Mouse (Mus musculus): ENCODE measurements at regions not wholly inside any gene's neighbourhood (a gene's known extent, or its start where the extent isn't known, plus 50 kb on each side); places are given as distances from the start of the nearest gene placed in this dataset.

- no peak for DNase-seq (ENCODE audit: low read depth)
These were observed 512.6 kb downstream of the Tm4sf1 start for GRCm38 (mm10) chr3:56789155-56789554.

GRCm38 (mm10) chr3:56773920-56774319 lies 527.9 kb downstream of the Tm4sf1 start:
- DNase-seq (ENCODE audit: low read depth), result no peak

DNA sequence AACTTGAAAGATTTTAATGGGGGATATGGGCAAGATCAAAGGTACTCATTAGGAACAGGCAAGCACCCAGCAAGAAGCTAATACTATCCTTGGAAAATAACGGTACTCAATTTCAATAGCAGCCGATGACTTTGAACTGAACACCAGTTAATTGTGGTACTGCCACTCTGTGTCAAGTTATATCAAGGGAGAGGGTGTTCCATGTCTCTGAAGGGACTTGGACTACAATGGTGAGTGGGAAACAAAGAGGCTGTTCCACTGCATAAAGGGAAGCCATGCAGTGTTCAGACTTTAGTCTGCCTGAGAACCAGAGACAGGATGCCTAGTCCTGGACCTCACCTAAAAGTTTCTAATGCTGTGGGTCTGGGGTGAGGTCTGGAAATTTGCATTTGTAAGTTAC lies 531.6 kb downstream of the Tm4sf1 start:
- DNase-seq (ENCODE audit: low read depth), result no peak

DNA sequence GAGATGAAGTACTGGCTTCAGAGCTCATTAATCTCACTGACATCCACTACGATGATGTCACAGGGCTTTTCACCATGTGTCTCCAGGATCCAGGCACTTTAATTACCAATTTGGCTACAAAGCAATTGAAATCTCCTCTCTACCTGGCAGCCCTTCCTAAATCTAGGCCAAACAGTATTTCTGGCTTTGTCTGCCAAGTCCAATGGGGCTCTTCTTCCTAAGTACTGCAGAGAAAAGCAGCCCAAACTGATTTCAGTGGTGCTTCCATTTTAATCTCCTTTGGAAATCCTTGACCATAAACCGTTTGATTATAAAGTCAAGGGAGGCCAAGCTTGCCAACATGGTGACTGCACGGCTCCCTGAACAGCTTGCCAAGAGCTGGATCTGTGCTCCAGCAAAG lies 534.7 kb downstream of the Tm4sf1 start:
- DNase-seq (ENCODE audit: low read depth), result no peak

- DNase-seq (ENCODE audit: low read depth), result no peak
These were observed 537.5 kb downstream of the Tm4sf1 start for GRCm38 (mm10) chr3:56764336-56764735.

DNA sequence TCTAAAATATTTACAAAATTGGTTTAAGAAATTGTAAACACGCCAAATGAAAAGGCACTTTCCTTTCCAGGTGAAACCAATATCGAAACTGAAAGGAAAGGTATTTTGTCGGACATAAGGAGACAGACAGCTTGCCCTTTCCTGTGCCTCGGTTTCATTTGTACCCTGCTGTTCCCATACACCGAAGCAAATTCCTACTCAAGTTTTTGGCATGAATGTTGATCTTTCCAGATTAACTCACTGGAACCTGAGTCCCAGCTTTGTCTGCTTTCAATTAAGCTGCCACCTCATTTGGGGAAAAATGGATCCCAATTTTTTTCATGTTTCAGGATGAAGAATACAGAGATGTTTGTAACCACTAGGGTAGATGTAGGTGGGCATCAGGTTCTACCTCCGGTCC lies 537.9 kb downstream of the Tm4sf1 start:
- DNase-seq (ENCODE audit: low read depth), result no peak

GRCm38 (mm10) chr3:56753654-56754053 lies 548.1 kb downstream of the Tm4sf1 start:
- no peak for DNase-seq (ENCODE audit: low read depth)

- no peak for DNase-seq (ENCODE audit: low read depth)
These were observed 549.9 kb downstream of the Tm4sf1 start for GRCm38 (mm10) chr3:56751926-56752325.

DNA sequence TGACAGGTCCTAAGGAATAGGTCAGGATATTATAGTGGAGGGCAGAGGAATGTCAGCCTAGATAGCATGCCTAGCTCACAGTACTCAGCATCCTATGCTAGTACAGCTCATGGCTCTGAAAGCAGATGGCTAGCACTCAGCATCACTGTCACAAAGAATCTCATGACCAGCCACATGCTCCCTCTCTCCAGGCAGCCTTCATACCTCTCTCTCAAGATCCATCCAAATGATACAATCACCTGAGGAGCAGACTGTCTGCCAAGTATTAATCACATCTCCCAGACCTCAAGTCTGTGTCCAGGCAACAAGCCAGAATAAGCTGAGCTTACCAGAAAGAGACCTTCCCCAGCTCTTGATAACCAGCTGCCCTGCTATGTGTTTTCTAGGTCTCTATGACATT lies 557.4 kb upstream of the Nbea start:
- no peak for DNase-seq (ENCODE audit: low read depth)

- DNase-seq (ENCODE audit: low read depth), result no peak
These were observed 556.0 kb upstream of the Nbea start for GRCm38 (mm10) chr3:56739451-56739850.

DNA sequence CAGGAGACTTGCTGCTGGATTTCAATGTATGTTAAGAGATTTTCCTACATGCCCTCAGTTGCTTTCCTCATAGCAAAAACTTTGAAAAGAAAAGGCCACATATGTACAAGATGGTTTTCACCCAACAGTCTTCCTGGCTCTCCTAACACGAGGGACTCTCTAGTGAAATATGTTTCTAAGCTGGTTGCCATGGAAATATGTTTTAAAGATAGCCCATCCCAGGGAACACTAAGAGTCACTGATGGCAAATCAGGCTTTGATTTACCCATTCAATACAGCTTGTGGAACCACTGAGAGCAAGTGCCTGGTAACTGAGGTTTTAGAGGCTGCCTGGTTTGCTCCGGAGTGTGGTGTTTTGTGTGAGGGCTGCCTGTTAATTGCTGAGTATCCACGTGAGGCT lies 547.3 kb upstream of the Nbea start:
- DNase-seq (ENCODE audit: low read depth), result no peak

- DNase-seq (ENCODE audit: low read depth), result no peak
These were observed 541.5 kb upstream of the Nbea start for GRCm38 (mm10) chr3:56724991-56725390.

GRCm38 (mm10) chr3:56708260-56708659 lies 524.8 kb upstream of the Nbea start:
- no peak for DNase-seq (ENCODE audit: low read depth)

GRCm38 (mm10) chr3:56707312-56707711 lies 523.8 kb upstream of the Nbea start:
- no peak for DNase-seq (ENCODE audit: low read depth)

GRCm38 (mm10) chr3:56706038-56706437 lies 522.5 kb upstream of the Nbea start:
- DNase-seq (ENCODE audit: low read depth), result no peak

DNA sequence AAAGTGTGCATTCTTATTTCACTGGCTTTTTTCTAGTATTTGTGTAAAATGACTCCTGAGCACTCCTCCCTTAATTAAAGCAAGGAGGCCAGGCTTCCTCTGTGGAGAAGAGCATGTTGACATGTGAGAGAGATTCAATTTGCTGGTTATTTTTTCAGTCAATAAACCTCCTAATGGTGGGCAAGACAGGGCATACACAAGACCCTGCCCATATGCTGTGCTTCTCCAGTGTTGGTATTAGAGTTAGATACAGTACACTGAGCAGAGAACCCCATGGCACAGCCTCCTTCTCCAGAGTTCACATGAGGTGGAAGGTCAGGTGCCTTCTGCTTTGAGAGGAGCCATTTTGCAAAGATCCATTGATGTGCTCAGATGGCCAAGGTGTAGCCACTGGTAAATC lies 515.4 kb upstream of the Nbea start:
- DNase-seq (ENCODE audit: low read depth), result no peak

DNA sequence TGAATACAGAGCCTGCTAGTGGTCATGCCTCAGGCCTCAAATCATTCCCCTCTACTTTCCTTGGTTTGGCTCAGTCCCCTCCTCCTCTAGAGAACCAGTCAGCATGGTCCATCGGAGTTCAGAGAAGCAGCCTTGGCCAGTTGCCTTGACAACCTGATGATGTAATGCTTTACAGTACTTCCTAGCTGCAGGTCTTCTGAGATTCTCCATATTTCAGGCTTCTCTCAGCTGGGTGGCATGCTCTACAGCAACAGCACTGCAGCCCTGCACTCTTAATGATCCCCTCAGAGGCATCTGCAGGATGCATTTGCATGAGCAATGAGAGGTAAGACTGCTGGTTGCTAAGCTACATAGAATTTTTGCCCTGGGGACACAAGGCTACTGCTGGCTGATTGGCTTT lies 514.7 kb upstream of the Nbea start:
- DNase-seq (ENCODE audit: low read depth), result no peak

- no peak for DNase-seq (ENCODE audit: low read depth)
These were observed 497.5 kb upstream of the Nbea start for GRCm38 (mm10) chr3:56681031-56681430.

DNA sequence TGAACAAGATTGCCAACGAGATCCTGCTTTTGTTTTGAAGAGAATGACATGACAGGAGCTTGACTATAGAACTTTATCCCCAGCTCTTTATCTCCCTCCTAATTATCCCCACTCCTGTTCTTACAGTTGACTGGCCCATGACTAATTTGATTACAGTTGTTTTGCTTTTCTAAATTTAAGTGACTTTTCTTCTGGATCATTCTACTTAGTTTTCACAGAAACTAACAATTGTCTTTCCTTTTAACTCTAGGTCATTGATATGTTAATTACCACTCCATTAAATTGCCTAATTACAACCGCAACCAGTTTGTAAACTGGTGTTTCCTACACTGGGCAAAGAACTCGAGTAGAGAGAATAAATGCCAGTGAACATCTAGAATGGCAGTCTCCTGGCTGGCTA lies 485.3 kb upstream of the Nbea start:
- no peak for DNase-seq (ENCODE audit: low read depth)

DNA sequence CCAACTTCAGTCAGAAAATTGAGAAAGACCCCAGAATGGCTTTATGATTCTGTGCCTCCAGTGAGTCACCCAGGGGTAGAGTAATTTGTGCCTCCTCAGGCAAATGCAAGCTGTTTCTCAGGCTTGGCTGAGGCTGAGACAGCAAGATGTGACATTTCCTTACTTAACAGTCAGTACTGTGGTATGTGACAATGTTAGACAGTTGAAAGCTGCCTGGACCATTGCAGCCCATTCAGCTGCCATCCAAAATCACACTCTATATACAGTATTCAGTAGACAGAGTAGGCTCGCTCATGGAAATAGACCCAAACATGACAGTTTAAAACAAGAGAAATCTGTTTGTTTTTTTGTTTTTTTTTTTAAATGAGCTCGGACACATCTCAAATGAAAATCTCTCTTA lies 477.1 kb upstream of the Nbea start:
- no peak for DNase-seq (ENCODE audit: low read depth)

DNA sequence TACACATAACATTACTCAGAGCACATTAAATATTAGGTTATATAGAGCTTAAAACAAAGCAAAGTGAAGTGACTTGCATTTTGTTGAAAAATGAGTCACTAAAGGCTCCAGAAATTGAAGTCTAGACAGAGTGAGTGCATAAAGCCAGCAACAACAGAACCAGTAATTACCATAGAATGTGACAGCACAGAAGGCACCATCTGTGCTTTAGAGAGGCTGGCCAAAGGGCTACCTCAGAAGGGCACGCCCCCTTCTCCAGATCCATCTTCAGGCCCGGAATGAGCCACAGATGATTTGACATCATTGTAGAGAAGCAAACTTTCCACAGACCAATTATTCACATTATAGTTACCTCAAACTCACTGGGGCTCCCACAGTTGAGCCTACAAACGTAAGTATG lies 463.8 kb upstream of the Nbea start:
- DNase-seq (ENCODE audit: low read depth), result no peak
